Mouse (Mus musculus): ENCODE results near the gene Slco1a1.
"Not testable (repeated sequence)": the region's sequence is repeated elsewhere in the genome, so short reads cannot be mapped to it uniquely, and the experiment has no call there.

Slco1a1 gene

DNA sequence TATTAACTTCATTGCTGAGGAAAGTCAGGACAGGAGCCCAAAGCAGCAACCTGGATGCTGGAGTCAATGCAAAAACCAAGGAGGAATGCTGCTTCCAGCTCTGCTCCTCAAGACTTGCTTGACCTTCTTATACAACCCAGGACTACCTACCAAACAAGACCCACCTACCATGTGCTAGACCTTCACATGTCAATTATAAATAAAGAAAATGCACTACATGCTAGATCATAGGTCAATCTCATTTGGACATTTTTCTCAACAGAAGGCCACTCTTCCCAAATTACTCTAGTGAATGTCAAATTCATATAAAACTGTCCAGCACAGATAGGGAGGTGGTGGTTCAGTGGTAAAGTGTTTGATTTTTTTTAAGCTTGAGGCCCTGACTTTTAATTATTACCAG lies at the start of gene Slco1a1:
Gene Slco1a1, minus strand, starts transcription at position 101 of the 400 bp plus-strand sequence.
- DNase-seq (ENCODE audit: low spot score) = no peak

- no peak for DNase-seq (ENCODE audit: low spot score)
These were observed 40.0 kb upstream of the Slco1a1 start for GRCm38 (mm10) chr6:141986772-141987171.

DNA sequence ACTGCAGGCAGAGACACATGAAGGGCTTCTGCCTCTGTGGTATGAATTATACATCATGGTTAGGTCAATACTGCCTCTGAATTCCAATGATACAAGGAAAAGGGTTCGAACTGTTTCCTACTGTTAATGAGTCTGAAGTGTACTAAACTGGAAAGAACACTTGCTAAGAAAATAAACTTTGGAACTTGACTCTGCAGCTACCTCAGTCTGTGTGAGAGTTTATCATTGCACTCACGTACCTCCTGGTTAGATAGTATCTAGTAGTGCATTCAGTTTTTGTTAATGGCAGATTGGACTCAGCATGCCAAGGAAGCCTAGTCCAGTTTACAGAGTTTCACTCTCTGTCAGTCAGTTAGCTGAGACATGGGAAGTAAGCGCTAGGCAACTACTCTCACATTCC lies 37.9 kb upstream of the Slco1a1 start:
- DNase-seq (ENCODE audit: low spot score) = peak; percentile 4

GRCm38 (mm10) chr6:141962420-141962819 lies 15.7 kb upstream of the Slco1a1 start:
- DNase-seq (ENCODE audit: low spot score) = no peak

GRCm38 (mm10) chr6:141961861-141962260 lies 15.1 kb upstream of the Slco1a1 start:
- DNase-seq (ENCODE audit: low spot score) = no peak

DNA sequence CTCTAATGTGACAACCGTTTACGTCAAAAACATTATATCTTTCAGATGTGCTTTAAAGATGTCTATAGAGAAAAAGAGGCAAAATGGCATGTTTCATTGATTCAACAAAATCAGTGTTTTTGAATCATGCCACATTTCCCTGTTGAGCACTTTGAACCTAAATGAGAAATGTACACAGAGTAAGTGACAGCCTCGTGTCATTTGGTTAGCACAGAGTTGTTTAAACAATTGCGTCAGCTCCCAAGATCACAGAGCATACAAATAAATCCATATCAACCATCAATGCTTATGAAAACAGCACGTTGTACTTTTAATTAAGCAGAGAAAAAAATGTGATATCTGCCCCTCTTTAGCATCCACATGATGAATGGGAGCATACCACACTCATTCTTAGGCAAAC lies 13.7 kb upstream of the Slco1a1 start:
- no peak for DNase-seq (ENCODE audit: low spot score)

- no peak for DNase-seq (ENCODE audit: low spot score)
These were observed 6.3 kb downstream of the Slco1a1 start for GRCm38 (mm10) chr6:141940451-141940850.

DNA sequence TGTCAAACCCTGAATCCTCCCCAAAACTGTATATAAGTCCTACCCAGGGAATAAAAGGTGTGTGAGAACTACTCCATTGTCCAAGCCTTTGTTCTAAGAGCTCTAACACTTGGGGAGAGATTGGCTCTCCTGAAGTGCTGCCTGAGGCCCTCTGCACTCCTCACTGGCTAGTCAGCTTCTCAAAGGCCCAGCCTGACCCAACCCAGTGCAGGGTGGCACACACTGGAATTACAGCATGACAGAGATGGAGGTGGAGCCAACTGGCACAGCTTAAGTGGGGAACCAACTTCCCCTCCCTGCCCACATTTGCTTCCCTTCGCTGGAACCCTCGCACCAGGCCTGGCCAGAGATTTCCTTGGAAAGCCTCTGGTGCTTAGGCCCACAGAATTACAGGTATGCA lies 48.6 kb downstream of the Slco1a1 start:
- no peak for DNase-seq (ENCODE audit: low spot score)

DNA sequence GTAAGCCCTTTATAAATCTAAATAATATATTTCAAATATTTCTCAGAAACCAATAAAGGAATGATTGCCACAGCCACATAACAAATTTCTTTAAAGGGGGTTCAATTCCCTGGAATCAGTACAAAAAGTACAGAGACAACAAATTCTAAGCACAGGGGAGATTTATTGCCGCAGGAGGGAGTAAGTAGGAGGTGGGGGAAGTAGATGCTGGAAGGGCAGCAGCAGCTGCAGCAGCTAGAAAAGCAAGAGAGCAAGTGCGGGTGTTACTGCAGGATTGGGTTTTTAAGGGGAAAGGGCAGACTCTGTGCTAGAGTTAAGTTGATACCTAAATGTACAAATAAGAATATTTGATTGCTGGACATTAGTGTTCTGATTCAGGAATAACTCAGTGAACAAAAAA lies 57.0 kb downstream of the Slco1a1 start:
- no peak for DNase-seq (ENCODE audit: low spot score)

GRCm38 (mm10) chr6:141888248-141888647 lies 58.5 kb downstream of the Slco1a1 start:
- no peak for DNase-seq (ENCODE audit: low spot score)

- no peak for DNase-seq (ENCODE audit: low spot score)
These were observed 64.2 kb downstream of the Slco1a1 start for GRCm38 (mm10) chr6:141882581-141882980.

DNA sequence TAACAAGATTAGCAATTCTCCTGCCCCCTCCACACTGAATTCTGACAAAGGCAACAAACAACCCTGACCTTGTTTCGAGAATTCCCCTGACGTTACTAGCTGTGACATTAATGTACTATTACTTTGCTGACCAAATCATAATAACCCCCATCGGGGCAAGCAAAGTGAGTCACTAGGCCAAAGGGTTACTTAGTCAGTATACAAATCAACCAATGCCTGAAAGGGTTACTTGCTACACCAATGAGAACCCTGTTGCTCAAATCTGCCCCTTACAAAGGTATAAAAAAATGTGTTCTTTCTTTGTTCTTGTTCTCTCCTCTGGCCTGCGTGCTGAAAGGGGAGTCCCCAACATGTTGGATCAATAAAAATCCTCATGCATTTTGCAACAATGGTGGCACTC lies 71.0 kb downstream of the Slco1a1 start:
- not testable (repeated sequence) for DNase-seq (ENCODE audit: low spot score)

DNA sequence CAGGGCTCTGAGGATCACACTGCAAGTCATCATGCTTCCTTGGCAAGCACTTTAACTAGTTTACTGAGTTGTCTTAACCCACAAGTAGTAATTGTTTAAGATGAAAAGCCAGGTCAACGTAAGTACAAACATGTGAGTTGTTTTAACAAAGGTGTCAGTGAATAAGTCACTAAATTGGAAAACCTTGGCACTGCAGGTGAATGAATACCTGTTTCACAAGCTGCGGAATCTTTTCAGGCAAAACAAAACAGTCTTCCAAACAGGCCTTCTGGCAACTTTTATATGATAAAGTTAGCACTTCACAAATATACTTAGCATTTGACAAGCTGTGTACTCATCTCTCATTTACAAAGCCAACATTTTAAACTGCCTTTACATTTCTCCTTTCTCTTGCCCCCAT lies 75.1 kb downstream of the Slco1a1 start:
- no peak for DNase-seq (ENCODE audit: low spot score)

- DNase-seq (ENCODE audit: low spot score) = no peak
These were observed 78.0 kb downstream of the Slco1a1 start for GRCm38 (mm10) chr6:141868735-141869134.

DNA sequence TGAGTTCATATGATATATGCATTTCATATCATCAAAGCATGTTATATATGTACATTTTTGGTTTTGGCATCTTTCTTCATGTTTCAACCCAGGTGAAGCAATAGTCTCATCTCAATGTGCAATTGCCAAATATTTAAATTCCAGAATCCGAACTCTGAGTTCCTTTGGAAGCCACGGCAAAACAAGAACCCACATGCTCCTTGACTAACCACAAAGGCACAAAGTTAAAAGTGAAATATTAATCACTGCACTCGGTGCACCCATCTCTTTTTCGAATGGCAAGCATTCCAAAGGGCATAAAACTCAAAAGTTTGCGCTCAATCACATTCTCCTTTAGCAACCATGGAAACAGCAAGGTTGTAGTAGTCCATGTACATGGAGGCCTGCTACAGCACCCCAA lies 80.7 kb downstream of the Slco1a1 start:
- DNase-seq (ENCODE audit: low spot score) = no peak

- peak; percentile 1 for DNase-seq (ENCODE audit: low spot score)
These were observed 88.8 kb downstream of the Slco1a1 start for GRCm38 (mm10) chr6:141857735-141858531.

Data from retina, embryonic 14.5 days (tissue).